Mouse (Mus musculus): ENCODE measurements around the gene Prdm16. TPM values are rescaled to one million over a fixed set of nuclear protein-coding genes. Genes with fewer than 3 reads are reported as not detected.

The Prdm16 gene
- polyA plus RNA-seq, 1 experiment = not detected

DNA sequence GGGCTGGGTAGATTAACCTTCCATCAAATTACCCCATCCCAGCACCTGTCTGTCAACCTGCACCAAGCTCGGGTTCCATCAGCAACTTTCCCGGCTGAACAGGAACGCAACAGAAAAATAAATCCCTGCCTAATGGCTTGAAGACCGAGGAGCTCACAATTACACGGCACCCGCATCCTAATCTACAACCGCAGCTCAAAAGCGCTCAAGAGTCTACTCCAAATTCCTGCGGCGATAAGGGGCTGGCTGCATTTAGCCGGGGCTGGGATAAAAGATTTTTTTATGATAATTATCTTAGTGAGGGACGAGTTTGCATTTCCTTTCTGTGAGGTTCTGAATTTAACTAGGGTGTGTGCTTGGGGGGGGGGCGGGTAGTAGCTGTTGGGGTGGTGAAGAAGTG, 284.4 kb downstream of the Prdm16 start:
- Histone ChIP-seq H3K4me3 (ENCODE audit: insufficient read depth, poor library complexity, severe bottlenecking) (no peak overlapping the region), H3K79me3 (ENCODE audit: low read depth) (no peaks in the 10 kb centered on the region), H3K27me3 (ENCODE audit: control insufficient read depth, insufficient read depth, insufficient read length) (no peaks in the 10 kb centered on the region), H3K79me2 (ENCODE audit: control insufficient read depth, insufficient read depth) (no peaks in the 10 kb centered on the region), H3ac (ENCODE audit: control insufficient read depth, insufficient read length, low read depth) (no peak overlapping the region), H3K36me3 (ENCODE audit: control insufficient read depth, insufficient read depth) (no peaks in the 10 kb centered on the region)
- no peak for TF ChIP-seq CTCF (IDR thresholded peaks at IDR 0.05; ENCODE audit: control insufficient read depth, insufficient read depth, insufficient read length)

GRCm38 (mm10) chr4:154348197-154348786, 288.4 kb downstream of the Prdm16 start:
- TF ChIP-seq MAX (IDR thresholded peaks at IDR 0.05) (no peak), MYOG (IDR thresholded peaks at IDR 0.05; ENCODE audit: control insufficient read depth, extremely low read depth, insufficient read length) (no peak), USF1 (IDR thresholded peaks at IDR 0.05; ENCODE audit: low read depth) (no peak), CTCF (IDR thresholded peaks at IDR 0.05; ENCODE audit: control insufficient read depth, insufficient read depth, insufficient read length) (no peak), CEBPB (IDR thresholded peaks at IDR 0.05; ENCODE audit: low read depth) (no peak), FOSL1 (IDR thresholded peaks at IDR 0.05; ENCODE audit: insufficient read depth, low read length, poor library complexity, severe bottlenecking) (no peak), MYOD1 (IDR thresholded peaks at IDR 0.05; ENCODE audit: control insufficient read depth, insufficient read length, low read depth) (no peak)
- no peaks in the 10 kb centered on the region for H3K36me3 ChIP-seq (ENCODE audit: control insufficient read depth, insufficient read depth)
- H3K79me3 ChIP-seq (ENCODE audit: low read depth) = no peaks in the 10 kb centered on the region
- no peak overlapping the region for H3K4me3 ChIP-seq (ENCODE audit: insufficient read depth, poor library complexity, severe bottlenecking)
- H3K79me2 ChIP-seq (ENCODE audit: control insufficient read depth, insufficient read depth) = no peaks in the 10 kb centered on the region
- H3ac ChIP-seq (ENCODE audit: control insufficient read depth, insufficient read length, low read depth) = no peak overlapping the region
- H3K27me3 ChIP-seq (ENCODE audit: control insufficient read depth, insufficient read depth, insufficient read length) = no peaks in the 10 kb centered on the region

DNA sequence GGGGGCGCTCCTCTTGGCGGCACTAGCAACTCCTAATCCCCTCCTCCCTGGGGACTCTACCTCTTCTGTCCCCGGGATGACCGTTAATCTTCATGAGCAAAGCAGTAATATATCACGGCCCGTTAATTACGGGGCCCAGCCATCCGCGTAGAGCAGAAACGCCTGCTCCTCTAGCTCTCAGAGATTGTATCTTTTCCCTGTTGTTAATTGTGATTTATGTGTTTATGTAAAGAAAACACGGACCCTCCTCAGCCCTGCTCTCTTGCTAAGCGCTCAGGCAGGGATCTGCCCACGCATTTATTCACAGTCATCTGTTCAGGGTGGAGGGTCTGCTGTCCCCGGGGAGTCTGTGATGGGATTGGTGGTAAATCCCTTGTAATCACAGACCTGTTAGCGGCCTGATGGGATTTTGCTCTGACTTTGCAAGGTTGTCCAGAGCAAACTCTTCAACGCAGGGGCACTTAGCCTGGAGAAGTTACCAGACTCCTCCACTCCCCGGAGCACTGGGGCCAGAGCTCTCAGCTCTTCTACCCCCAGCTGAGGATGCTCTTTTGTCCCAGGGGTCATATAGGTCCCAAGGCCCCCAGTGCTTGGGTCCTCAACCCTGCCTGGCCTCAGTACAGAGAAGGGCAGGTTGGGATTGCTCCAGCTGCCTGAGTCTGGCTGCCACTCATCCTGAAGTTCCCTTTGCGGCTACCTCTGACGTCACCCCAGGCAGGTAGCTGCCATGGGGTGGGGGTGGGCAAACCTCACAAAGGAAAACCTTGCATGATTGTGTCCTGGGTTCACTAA, 289.7 kb downstream of the Prdm16 start:
- Histone ChIP-seq H3K27me3 (ENCODE audit: control insufficient read depth, insufficient read depth, insufficient read length) (no peaks in the 10 kb centered on the region), H3K79me3 (ENCODE audit: low read depth) (no peaks in the 10 kb centered on the region), H3ac (ENCODE audit: control insufficient read depth, insufficient read length, low read depth) (no peak overlapping the region), H3K4me3 (ENCODE audit: insufficient read depth, poor library complexity, severe bottlenecking) (no peak overlapping the region), H3K36me3 (ENCODE audit: control insufficient read depth, insufficient read depth) (no peaks in the 10 kb centered on the region), H3K79me2 (ENCODE audit: control insufficient read depth, insufficient read depth) (no peaks in the 10 kb centered on the region)
- TF ChIP-seq USF1 (IDR thresholded peaks at IDR 0.05; ENCODE audit: low read depth) (no peak), MYOD1 (IDR thresholded peaks at IDR 0.05; ENCODE audit: control insufficient read depth, insufficient read length, low read depth) (no peak), CTCF (IDR thresholded peaks at IDR 0.05; ENCODE audit: control insufficient read depth, insufficient read depth, insufficient read length) (no peak), CEBPB (IDR thresholded peaks at IDR 0.05; ENCODE audit: low read depth) (no peak)

- Histone ChIP-seq H3K4me3 (ENCODE audit: insufficient read depth, poor library complexity, severe bottlenecking) (no peak overlapping the region), H3ac (ENCODE audit: control insufficient read depth, insufficient read length, low read depth) (no peak overlapping the region), H3K79me2 (ENCODE audit: control insufficient read depth, insufficient read depth) (no peaks in the 10 kb centered on the region), H3K27me3 (ENCODE audit: control insufficient read depth, insufficient read depth, insufficient read length) (no peaks in the 10 kb centered on the region), H3K36me3 (ENCODE audit: control insufficient read depth, insufficient read depth) (no peaks in the 10 kb centered on the region), H3K79me3 (ENCODE audit: low read depth) (no peaks in the 10 kb centered on the region)
- TF ChIP-seq MAX (IDR thresholded peaks at IDR 0.05) (no peak), CTCF (IDR thresholded peaks at IDR 0.05; ENCODE audit: control insufficient read depth, insufficient read depth, insufficient read length) (no peak), CEBPB (IDR thresholded peaks at IDR 0.05; ENCODE audit: low read depth) (no peak), USF1 (IDR thresholded peaks at IDR 0.05; ENCODE audit: low read depth) (no peak), FOSL1 (IDR thresholded peaks at IDR 0.05; ENCODE audit: insufficient read depth, low read length, poor library complexity, severe bottlenecking) (no peak)
Observed at GRCm38 (mm10) chr4:154336650-154337049, 300.0 kb downstream of the Prdm16 start.

DNA sequence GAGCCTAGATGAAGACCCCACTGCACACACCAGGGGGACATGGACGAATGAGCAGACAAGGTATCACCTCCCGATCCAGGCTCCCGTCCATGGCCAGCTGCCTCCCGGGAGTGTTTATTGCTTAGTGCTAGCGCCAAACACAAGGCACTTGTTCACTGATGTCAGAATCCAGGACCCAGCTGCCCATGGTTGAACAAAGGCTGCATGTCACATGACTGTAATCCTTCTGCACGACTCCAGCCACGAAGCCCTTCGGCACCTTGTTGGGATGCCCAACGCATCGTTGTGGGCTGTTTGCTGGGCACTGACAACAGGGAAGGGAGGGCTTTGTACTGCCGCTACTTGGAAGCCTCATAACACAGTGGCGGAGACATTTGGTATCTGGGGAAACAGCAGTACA, 300.9 kb downstream of the Prdm16 start, which contains the start of gene B230104I21Rik:
TSS of gene B230104I21Rik (plus strand) at position 367 of the 400 bp plus-strand sequence.
- H3K36me3 ChIP-seq (ENCODE audit: control insufficient read depth, insufficient read depth) = no peaks in the 10 kb centered on the region

More for the DNA sequence above, 300.9 kb downstream of the Prdm16 start, which contains the start of gene B230104I21Rik:
- H3K27me3 ChIP-seq (ENCODE audit: control insufficient read depth, insufficient read depth, insufficient read length) = no peaks in the 10 kb centered on the region
- no peak within 1 kb of the TSS for H3K4me3 ChIP-seq (ENCODE audit: insufficient read depth, poor library complexity, severe bottlenecking)
- TF ChIP-seq USF1 (IDR thresholded peaks at IDR 0.05; ENCODE audit: low read depth) (no peak), FOSL1 (IDR thresholded peaks at IDR 0.05; ENCODE audit: insufficient read depth, low read length, poor library complexity, severe bottlenecking) (no peak), MAX (IDR thresholded peaks at IDR 0.05) (no peak), CTCF (IDR thresholded peaks at IDR 0.05; ENCODE audit: control insufficient read depth, insufficient read depth, insufficient read length) (no peak), MYOG (IDR thresholded peaks at IDR 0.05; ENCODE audit: control insufficient read depth, extremely low read depth, insufficient read length) (no peak), CEBPB (IDR thresholded peaks at IDR 0.05; ENCODE audit: low read depth) (no peak), MYOD1 (IDR thresholded peaks at IDR 0.05; ENCODE audit: control insufficient read depth, insufficient read length, low read depth) (no peak)
- H3ac ChIP-seq (ENCODE audit: control insufficient read depth, insufficient read length, low read depth) = no peak within 1 kb of the TSS
- no peaks in the 10 kb centered on the region for H3K79me3 ChIP-seq (ENCODE audit: low read depth)
- H3K79me2 ChIP-seq (ENCODE audit: control insufficient read depth, insufficient read depth) = no peaks in the 10 kb centered on the region

Data from C2C12 (cell line).